Mouse (Mus musculus) forebrain, embryonic 14.5 days (tissue): ENCODE results near the gene D8Ertd738e. TPM values are rescaled to one million over a fixed set of nuclear protein-coding genes. Genes with fewer than 3 reads are reported as not detected.

Experiments used
- ATAC-seq: fragments of 200-750 bp; cut with Nextera tagmentation; 2 replicates; pipeline ENCODE4 v1.8.0; 2017; ENCODE audit warnings: mild to moderate bottlenecking, moderate library complexity
- DNase-seq: peaks from one replicate; pipeline ENCODE4 v3.0.0-alpha.2; 2015; ENCODE audit warnings: low spot score
- H3K27ac ChIP-seq: fragments of 300-500 bp; sonication (generic); 2 replicates; pipeline ENCODE4 v1.5.1; 2014; ENCODE audit warnings: low read depth, mild to moderate bottlenecking, control low read depth, low read length, moderate library complexity
- H3K27me3 ChIP-seq: fragments of 300-500 bp; sonication (generic); replicated peaks from 2 replicates; pipeline ENCODE4 v1.6.1; 2014; ENCODE audit warnings: low read length, control low read depth, mixed read lengths; ENCODE audit not compliant: control insufficient read depth, insufficient read depth
- H3K36me3 ChIP-seq: fragments of 300-500 bp; sonication (generic); 2 replicates; pipeline ENCODE4 v1.6.1; 2014; ENCODE audit warnings: low read length, control low read depth; ENCODE audit not compliant: control insufficient read depth, insufficient read depth
- H3K4me1 ChIP-seq: fragments of 300-500 bp; sonication (generic); 2 replicates; pipeline ENCODE4 v1.6.1; 2014; ENCODE audit warnings: antibody characterized with exemption, low read length, control low read depth; ENCODE audit not compliant: control insufficient read depth, insufficient read depth
- H3K4me2 ChIP-seq: fragments of 300-500 bp; sonication (generic); 2 replicates; pipeline ENCODE4 v1.6.1; 2014; ENCODE audit warnings: mild to moderate bottlenecking, control low read depth, low read length
- H3K4me3 ChIP-seq: fragments of 300-500 bp; sonication (generic); 2 replicates; pipeline ENCODE4 v1.5.1; 2014; ENCODE audit warnings: low read depth, low read length, control low read depth
- H3K9ac ChIP-seq: fragments of 300-500 bp; sonication (generic); 2 replicates; pipeline ENCODE4 v1.6.1; 2014; ENCODE audit warnings: mild to moderate bottlenecking, low read length, control low read depth, moderate library complexity
- H3K9me3 ChIP-seq: fragments of 300-500 bp; sonication (generic); replicated peaks from 2 replicates; pipeline ENCODE4 v1.6.1; 2016; ENCODE audit warnings: low read length, control low read depth, mixed read lengths; ENCODE audit not compliant: control insufficient read depth
- WGBS: fragments of 180-500 bp; shearing (Covaris S2); extraction: QIAGEN DNeasy Blood & Tissue Kit; methylation state at CpG from one replicate; pipeline ENCODE4 v1.1.7; 2014; 5-methylcytosine and 5-hydroxymethylcytosine counted together
- microRNA counts: library from miRNA; unstranded; fragments of <30 nt; microRNA quantifications from one replicate; lab custom pipeline; 2016
- microRNA-seq: library from miRNA; unstranded; fragments of <30 nt; microRNA quantifications from one replicate; pipeline ENCODE4, GENCODE M21; 2016
- polyA plus RNA-seq: library from polyadenylated mRNA; unstranded; fragments of >200 nt; fragmentation: Nextera tagmentation; extraction: Ambion mirVana; gene quantifications from 2 replicates; pipeline ENCODE4 v1.2.1, GENCODE M21; 2014

The D8Ertd738e gene
- polyA plus RNA-seq, 1 experiment from 2014 or later: 329 TPM

DNA sequence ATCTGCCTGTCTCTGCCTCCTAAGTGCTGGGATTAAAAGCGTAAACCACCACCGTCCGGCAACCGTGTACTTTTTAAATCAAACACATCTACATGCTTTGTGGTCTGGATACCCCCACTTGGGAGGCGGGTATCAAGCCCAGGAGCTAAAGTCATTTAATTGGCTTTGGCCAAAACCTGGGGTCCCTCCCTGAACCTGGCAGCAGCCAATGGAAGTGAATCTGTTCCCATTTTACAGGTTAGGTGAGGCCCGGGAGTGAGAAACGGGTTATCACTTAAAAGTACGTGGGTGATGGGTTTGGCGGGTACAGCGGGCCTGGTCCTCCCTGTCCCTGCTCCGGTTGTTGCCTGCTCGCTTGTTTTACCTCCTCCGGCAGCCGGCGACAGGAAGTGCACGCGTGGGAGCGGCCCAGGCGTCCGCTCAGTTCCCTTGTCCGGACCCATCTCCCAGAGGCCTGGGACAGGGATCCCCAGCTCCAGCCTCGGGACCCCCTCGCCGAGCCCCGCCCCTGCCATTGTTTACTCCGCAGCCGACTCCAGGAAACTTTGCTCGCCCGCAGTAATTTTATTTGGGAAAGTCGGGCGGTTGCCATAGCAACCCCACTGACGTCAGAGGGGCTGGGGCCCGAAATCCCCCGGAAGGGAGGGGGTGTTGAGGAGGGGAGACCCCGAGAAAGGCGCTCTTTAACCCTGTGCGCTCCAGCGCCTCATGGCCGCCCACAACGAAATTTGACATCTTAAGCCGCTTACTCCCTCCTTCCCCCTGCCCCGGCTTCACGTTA is 52.2 kb downstream of the D8Ertd738e start:
- Histone ChIP-seq H3K4me1 (peaks cover 27% of the 10 kb centered on the region), H3K4me2 (peak overlapping the region; percentile 53), H3K9me3 (no peaks in the 10 kb centered on the region), H3K27me3 (no peaks in the 10 kb centered on the region), H3K27ac (peak overlapping the region; percentile 89), H3K4me3 (peak overlapping the region; percentile 40), H3K36me3 (no peaks in the 10 kb centered on the region), H3K9ac (peak overlapping the region; percentile 47)
- DNase-seq (peak; percentile 96), ATAC-seq (peak; percentile 49)
- WGBS: 2% methylated on average over 43 of the region's 43 CpGs

MicroRNAs within 50 kb of the gene (microRNA counts, 519-probe panel; counts per million panel counts)
- 4,511 counts per million, percentile 60 among the panel's probes with 10 or more counts for microRNA mmu-miR-23a (lab: Ali Mortazavi, UCI)
- 4,855 counts per million, percentile 72 among the panel's probes with 10 or more counts for microRNA mmu-miR-27a (lab: Ali Mortazavi, UCI)

Small RNA genes lying within 50 kb of the gene (microRNA-seq; reads per million reads assigned to microRNA genes)
- gene Mir23a: 4,945 reads per million, percentile 92 among the genes with 10 or more reads in this experiment
- not detected for gene Mir24-2
- gene Mir27a: 46.2 reads per million, percentile 48 among the genes with 10 or more reads in this experiment
- gene Mir3074-2: not detected

Other genes with a start within 250 kb of the D8Ertd738e start
- gene 1700067K01Rik, start 248.2 kb downstream of the D8Ertd738e start, polyA plus RNA-seq: 0.77 and 1.3 TPM in 2 replicates
- not detected in 2 replicates for gene 2210011C24Rik, start 237.5 kb downstream of the D8Ertd738e start, polyA plus RNA-seq
- gene Palm3, start 228.2 kb downstream of the D8Ertd738e start, polyA plus RNA-seq: 0.33 and 0.53 TPM in 2 replicates
- 0.19 and 0.70 TPM in 2 replicates for gene Il27ra, start 207.1 kb downstream of the D8Ertd738e start, polyA plus RNA-seq
- not detected in 2 replicates for gene Rln3, start 204.7 kb downstream of the D8Ertd738e start, polyA plus RNA-seq
- 1.3 and 1.5 TPM in 2 replicates for gene Gm10643, start 184.6 kb downstream of the D8Ertd738e start, polyA plus RNA-seq
- 6.8 and 8.7 TPM in 2 replicates for gene Rfx1, start 182.9 kb downstream of the D8Ertd738e start, polyA plus RNA-seq
- 15.8 and 17.8 TPM in 2 replicates for gene Dcaf15, start 145.0 kb downstream of the D8Ertd738e start, polyA plus RNA-seq
- gene Podnl1, start 123.7 kb downstream of the D8Ertd738e start, polyA plus RNA-seq: 0.22 and 0.23 TPM in 2 replicates
- gene Cc2d1a, start 101.8 kb downstream of the D8Ertd738e start, polyA plus RNA-seq: 14.7 and 21.7 TPM in 2 replicates
- 1.7 and 2.3 TPM in 2 replicates for gene 4930432K21Rik, start 101.7 kb downstream of the D8Ertd738e start, polyA plus RNA-seq
- gene Nanos3, start 64.5 kb downstream of the D8Ertd738e start, polyA plus RNA-seq: 4.5 and 8.3 TPM in 2 replicates
- 22.6 and 26.9 TPM in 2 replicates for gene Zswim4, start 12.7 kb downstream of the D8Ertd738e start, polyA plus RNA-seq
- 43.6 and 48.8 TPM in 2 replicates for gene Mri1, start 7.6 kb upstream of the D8Ertd738e start, polyA plus RNA-seq
- gene Ccdc130, start 20.7 kb upstream of the D8Ertd738e start, polyA plus RNA-seq: 27.6 and 28.9 TPM in 2 replicates
- gene Cacna1a, start 138.7 kb upstream of the D8Ertd738e start, polyA plus RNA-seq: 3.2 and 6.0 TPM in 2 replicates